Mouse (Mus musculus) MEL-GATA-1-ER (cell line): Measurements from ENCODE around the gene Hmg20b.

Experiments used
- DNase-seq: peaks from one replicate; pipeline ENCODE4 v3.0.0-alpha.2; 2012; ENCODE audit warnings: low read depth; ENCODE audit errors: extremely low read depth

Hmg20b gene

GRCm38 (mm10) chr10:81305663-81306062 is 44.6 kb downstream of the Hmg20b start:
- DNase-seq = no peak

- no peak for DNase-seq
These were observed 45.6 kb downstream of the Hmg20b start for GRCm38 (mm10) chr10:81304597-81305238.

GRCm38 (mm10) chr10:81303761-81304160 is 46.5 kb downstream of the Hmg20b start:
- DNase-seq = no peak

GRCm38 (mm10) chr10:81303258-81303657 is 47.0 kb downstream of the Hmg20b start:
- no peak for DNase-seq

- no peak for DNase-seq
These were observed 47.5 kb downstream of the Hmg20b start for GRCm38 (mm10) chr10:81302781-81303218.

GRCm38 (mm10) chr10:81302288-81302687 is 48.0 kb downstream of the Hmg20b start:
- no peak for DNase-seq

- no peak for DNase-seq
These were observed 49.0 kb downstream of the Hmg20b start for GRCm38 (mm10) chr10:81301321-81301720.

- no peak for DNase-seq
These were observed 49.9 kb downstream of the Hmg20b start for GRCm38 (mm10) chr10:81300352-81300907.

GRCm38 (mm10) chr10:81299585-81300351 is 50.5 kb downstream of the Hmg20b start:
- no peak for DNase-seq

GRCm38 (mm10) chr10:81298369-81299100 is 51.7 kb downstream of the Hmg20b start:
- DNase-seq = no peak

- DNase-seq = no peak
These were observed 52.4 kb downstream of the Hmg20b start for GRCm38 (mm10) chr10:81297845-81298244.

- DNase-seq = no peak
These were observed 53.0 kb downstream of the Hmg20b start for GRCm38 (mm10) chr10:81297246-81297645.
